Mouse (Mus musculus) MEL (cell line): ENCODE measurements around the gene Trir. TPM values are rescaled to one million over a fixed set of nuclear protein-coding genes. Genes with fewer than 3 reads are reported as not detected.

Experiments used
- polyA plus RNA-seq, 2 experiments: library from polyadenylated mRNA; stranded (reverse) in 1 of 2; unstranded in 1 of 2; fragments of >175 nt in 1 of 2; fragments of >200 nt in 1 of 2; gene quantifications; 2 replicates each; pipeline versions ENCODE4 v1.2.1 to v1.2.4; 2012; ENCODE audit warnings: low replicate concordance in 2 of 2, low read depth in 1 of 2; ENCODE audit not compliant: insufficient read length in 2 of 2, insufficient read depth in 1 of 2, missing spikeins in 1 of 2
- total RNA-seq: library from RNA; depleted of rRNA; stranded (reverse); fragments of 300-350 nt; gene quantifications from 2 replicates; pipeline ENCODE4 v1.2.3, GENCODE M21; 2012; rRNA removed

Trir gene
- total and polyA plus RNA-seq, 3 experiments: 264 to 442 (median 283) TPM

Other genes starting within 250 kb of the Trir start
- 11.3 and 14.4 TPM in 2 replicates for gene Nfix, start 226.5 kb upstream of the Trir start, total RNA-seq
- gene Nfix, start 226.5 kb upstream of the Trir start, polyA plus RNA-seq: 10 to 100 TPM in 1 of 2 experiments, not detected in 1; 29.1 TPM
- gene Dand5, start 204.0 kb upstream of the Trir start, total RNA-seq: 1.4 and 1.7 TPM in 2 replicates
- 1 to 10 TPM in 1 of 2 experiments, not detected in 1; 2.2 TPM for gene Dand5, start 204.0 kb upstream of the Trir start, polyA plus RNA-seq
- gene Gadd45gip1, start 195.3 kb upstream of the Trir start, total RNA-seq: 47.5 and 51.8 TPM in 2 replicates
- gene Gadd45gip1, start 195.3 kb upstream of the Trir start, polyA plus RNA-seq: 10 to 100 TPM in 1 of 2 experiments, not detected in 1; 62.9 TPM
- 62.6 and 66.7 TPM in 2 replicates for gene Rad23a, start 186.2 kb upstream of the Trir start, total RNA-seq
- gene Rad23a, start 186.2 kb upstream of the Trir start, polyA plus RNA-seq: 100 to 1,000 TPM in 1 of 2 experiments, not detected in 1; 155 TPM
- gene Calr, start 179.9 kb upstream of the Trir start, total RNA-seq: 550 and 567 TPM in 2 replicates
- gene Calr, start 179.9 kb upstream of the Trir start, polyA plus RNA-seq: 1,000 to 10,000 TPM in 1 of 2 experiments, not detected in 1; 1,110 TPM
- 205 and 245 TPM in 2 replicates for gene Farsa, start 169.8 kb upstream of the Trir start, total RNA-seq
- 100 to 1,000 TPM; 152 to 295 TPM for gene Farsa, start 169.8 kb upstream of the Trir start, polyA plus RNA-seq
- 60.6 and 75.5 TPM in 2 replicates for gene Syce2, start 154.7 kb upstream of the Trir start, total RNA-seq
- gene Syce2, start 154.7 kb upstream of the Trir start, polyA plus RNA-seq: 100 to 1,000 TPM in 1 of 2 experiments, not detected in 1; 115 TPM
- gene Gcdh, start 132.9 kb upstream of the Trir start, total RNA-seq: 9.7 and 10.7 TPM in 2 replicates
- 10 to 100 TPM in 1 of 2 experiments, not detected in 1; 17.3 TPM for gene Gcdh, start 132.9 kb upstream of the Trir start, polyA plus RNA-seq
- gene Klf1, start 124.9 kb upstream of the Trir start, total RNA-seq: 178 and 234 TPM in 2 replicates
- gene Klf1, start 124.9 kb upstream of the Trir start, polyA plus RNA-seq: 100 to 1,000 TPM in 1 of 2 experiments, not detected in 1; 262 TPM
- 53.7 and 62.3 TPM in 2 replicates for gene Dnase2a, start 118.3 kb upstream of the Trir start, total RNA-seq
- 10 to 100 TPM in 1 of 2 experiments, not detected in 1; 83.4 TPM for gene Dnase2a, start 118.3 kb upstream of the Trir start, polyA plus RNA-seq
- gene Mast1, start 89.5 kb upstream of the Trir start, total RNA-seq: 0.49 and 0.77 TPM in 2 replicates
- gene Mast1, start 89.5 kb upstream of the Trir start, polyA plus RNA-seq: 1 to 10 TPM in 1 of 2 experiments, not detected in 1; 4.5 TPM
- gene Rtbdn, start 79.8 kb upstream of the Trir start, total RNA-seq: 0.08 TPM in 1 of 2 replicates, not detected in the other
- under 1 TPM in 1 of 2 experiments, not detected in 1; 0.11 TPM for gene Rtbdn, start 79.8 kb upstream of the Trir start, polyA plus RNA-seq
- gene Gm49661, start 57.4 kb upstream of the Trir start, total RNA-seq: 3.9 and 4.7 TPM in 2 replicates
- gene Gm49661, start 57.4 kb upstream of the Trir start, polyA plus RNA-seq: not detected
- gene Prdx2, start 57.2 kb upstream of the Trir start, total RNA-seq: 502 and 643 TPM in 2 replicates
- gene Prdx2, start 57.2 kb upstream of the Trir start, polyA plus RNA-seq: 100 to 1,000 TPM; 679 to 773 TPM
- 105 TPM in 2 replicates for gene Rnaseh2a, start 57.1 kb upstream of the Trir start, total RNA-seq
- gene Rnaseh2a, start 57.1 kb upstream of the Trir start, polyA plus RNA-seq: 100 to 1,000 TPM in 1 of 2 experiments, not detected in 1; 109 TPM
- gene Junb, start 48.1 kb upstream of the Trir start, total RNA-seq: 49.6 and 72.7 TPM in 2 replicates
- gene Junb, start 48.1 kb upstream of the Trir start, polyA plus RNA-seq: 10 to 100 TPM in 1 of 2 experiments, not detected in 1; 41.6 TPM
- gene Hook2, start 36.2 kb upstream of the Trir start, total RNA-seq: 10.5 and 11.5 TPM in 2 replicates
- gene Hook2, start 36.2 kb upstream of the Trir start, polyA plus RNA-seq: 10 to 100 TPM in 1 of 2 experiments, not detected in 1; 17.5 TPM
- gene Best2, start 12.3 kb upstream of the Trir start, total RNA-seq: 0.04 TPM in 1 of 2 replicates, not detected in the other
- under 1 TPM in 1 of 2 experiments, not detected in 1; 0.13 TPM for gene Best2, start 12.3 kb upstream of the Trir start, polyA plus RNA-seq
- 115 and 132 TPM in 2 replicates for gene Asna1, start 1.5 kb upstream of the Trir start, total RNA-seq
- gene Asna1, start 1.5 kb upstream of the Trir start, polyA plus RNA-seq: 100 to 1,000 TPM in 1 of 2 experiments, not detected in 1; 192 TPM
- 55.6 and 62.3 TPM in 2 replicates for gene Tnpo2, start 10.1 kb downstream of the Trir start, total RNA-seq
- 10 to 100 TPM; 29.2 to 86.8 TPM for gene Tnpo2, start 10.1 kb downstream of the Trir start, polyA plus RNA-seq
- gene Fbxw9, start 33.2 kb downstream of the Trir start, total RNA-seq: 6.5 and 10.6 TPM in 2 replicates
- gene Fbxw9, start 33.2 kb downstream of the Trir start, polyA plus RNA-seq: 10 to 100 TPM in 1 of 2 experiments, not detected in 1; 13.9 TPM
- not detected in 2 replicates for gene Gm5741, start 41.2 kb downstream of the Trir start, total RNA-seq
- gene Gm5741, start 41.2 kb downstream of the Trir start, polyA plus RNA-seq: 1 to 10 TPM in 1 of 2 experiments, not detected in 1; 1.0 TPM
- 42.5 and 44.6 TPM in 2 replicates for gene Dhps, start 44.9 kb downstream of the Trir start, total RNA-seq
- gene Dhps, start 44.9 kb downstream of the Trir start, polyA plus RNA-seq: 10 to 100 TPM in 1 of 2 experiments, not detected in 1; 68.3 TPM
- gene Wdr83os, start 53.9 kb downstream of the Trir start, total RNA-seq: 25.5 and 26.2 TPM in 2 replicates
- 100 to 1,000 TPM in 1 of 2 experiments, not detected in 1; 143 TPM for gene Wdr83os, start 53.9 kb downstream of the Trir start, polyA plus RNA-seq
- 27.0 and 29.5 TPM in 2 replicates for gene Wdr83, start 54.5 kb downstream of the Trir start, total RNA-seq
- gene Wdr83, start 54.5 kb downstream of the Trir start, polyA plus RNA-seq: 10 to 100 TPM in 1 of 2 experiments, not detected in 1; 58.4 TPM
- 10.8 and 11.5 TPM in 2 replicates for gene Man2b1, start 56.4 kb downstream of the Trir start, total RNA-seq
- gene Man2b1, start 56.4 kb downstream of the Trir start, polyA plus RNA-seq: 10 to 100 TPM in 1 of 2 experiments, not detected in 1; 24.7 TPM
- gene Zfp791, start 96.3 kb downstream of the Trir start, total RNA-seq: not detected in 2 replicates
- under 1 TPM in 1 of 2 experiments, not detected in 1; 0.03 TPM for gene Zfp791, start 96.3 kb downstream of the Trir start, polyA plus RNA-seq
- gene Cks1brt, start 125.1 kb downstream of the Trir start, total RNA-seq: not detected in 2 replicates
- gene Cks1brt, start 125.1 kb downstream of the Trir start, polyA plus RNA-seq: not detected
- gene Olfr371, start 199.2 kb downstream of the Trir start, total RNA-seq: not detected in 2 replicates
- not detected for gene Olfr371, start 199.2 kb downstream of the Trir start, polyA plus RNA-seq